Mouse (Mus musculus) right cerebral cortex, postnatal 36 days (tissue): ENCODE data around the gene Gm3336.

Experiments
- DNase-seq, 2 experiments: peaks; one replicate each; pipeline ENCODE4 v3.0.0; 2022; ENCODE audit warnings: low spot score in 2 of 2, mixed read lengths in 1 of 2

The Gm3336 gene

DNA sequence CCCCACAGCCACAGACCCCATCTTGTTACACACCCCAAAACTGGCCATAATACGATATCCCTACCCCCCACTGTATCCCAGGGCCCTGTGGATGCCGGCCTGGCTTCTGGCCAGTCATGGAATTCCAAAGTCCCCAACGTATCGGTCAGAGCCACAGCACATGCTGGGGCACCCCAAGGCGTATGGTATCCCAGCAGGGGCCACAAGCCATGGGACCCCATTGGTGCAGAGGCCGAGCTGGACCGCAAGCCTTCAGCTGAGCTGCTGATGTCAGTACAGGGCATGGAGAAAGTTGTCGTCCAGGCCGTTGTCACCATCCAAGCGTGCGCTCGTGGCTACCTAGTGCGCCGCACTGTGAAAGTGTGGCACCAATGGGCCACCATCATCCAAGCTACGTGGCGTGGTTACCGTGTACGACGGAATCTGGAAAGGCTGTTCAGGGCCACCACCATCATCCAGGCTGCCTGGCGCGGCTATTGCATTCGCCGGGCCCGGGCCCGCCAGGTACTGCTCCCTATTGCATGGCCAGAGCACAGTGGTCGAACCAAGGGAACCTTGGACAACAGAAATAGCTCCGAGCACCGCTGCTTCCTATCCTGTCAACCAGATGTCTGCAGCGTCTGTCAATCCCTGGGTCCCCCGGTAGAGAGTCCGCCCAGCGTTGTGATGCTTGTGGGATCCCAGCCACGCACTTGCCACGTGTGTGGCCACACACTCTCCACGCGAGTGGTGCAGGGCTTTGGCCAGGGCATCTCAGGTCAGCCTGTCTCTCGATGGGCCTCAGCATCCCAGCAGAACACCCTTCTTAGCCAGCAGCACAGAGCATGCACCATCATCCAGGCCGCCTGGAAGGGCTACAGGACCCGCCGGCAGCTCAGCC lies 1.6 kb upstream of the Gm3336 start:
- DNase-seq, result no peak

DNA sequence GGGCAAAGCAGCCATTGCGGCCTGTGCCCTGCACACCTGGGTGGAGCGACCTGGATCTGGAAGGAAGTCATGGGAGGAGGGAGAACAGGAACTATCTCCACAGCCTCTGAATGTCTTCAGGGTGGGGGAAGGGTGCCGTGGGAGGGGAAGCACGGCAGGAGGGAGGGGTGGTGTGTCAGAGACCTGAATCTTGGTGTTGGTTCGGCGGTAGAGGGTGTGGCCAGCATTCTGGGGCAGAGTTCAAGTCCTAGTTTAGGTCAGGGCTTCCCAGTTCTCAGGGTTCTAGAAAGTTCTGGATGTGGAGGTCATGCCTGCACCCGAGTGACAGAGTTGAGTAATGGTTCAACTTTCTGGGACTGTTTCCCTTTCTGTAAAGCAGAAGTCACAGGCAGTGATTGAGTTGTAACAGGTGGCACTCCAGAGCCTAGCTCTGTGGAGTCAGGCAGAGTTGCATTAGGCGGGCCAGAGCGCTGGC lies 1.5 kb downstream of the Gm3336 start:
- no peak for DNase-seq

DNA sequence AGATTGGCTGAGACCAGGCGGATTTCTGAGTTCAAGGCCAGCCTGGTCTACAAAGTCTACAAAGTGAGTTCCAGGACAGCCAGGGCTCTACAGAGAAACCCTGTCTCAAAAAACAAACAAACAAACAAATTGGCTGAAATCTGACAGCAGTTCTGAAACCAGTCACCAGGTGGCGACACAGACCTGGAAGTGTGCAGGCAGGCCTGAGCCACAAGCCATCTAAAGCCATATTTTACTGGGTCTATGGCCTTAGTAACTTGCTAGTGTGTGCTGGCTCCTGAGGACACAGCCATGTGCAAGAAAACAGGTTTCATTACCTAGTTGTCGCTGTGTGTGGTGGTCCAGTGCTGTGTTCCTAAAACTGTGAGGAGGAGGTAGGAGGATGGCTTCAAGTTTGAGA lies 2.4 kb downstream of the Gm3336 start:
- DNase-seq, result peak; percentile 53 to 56

DNA sequence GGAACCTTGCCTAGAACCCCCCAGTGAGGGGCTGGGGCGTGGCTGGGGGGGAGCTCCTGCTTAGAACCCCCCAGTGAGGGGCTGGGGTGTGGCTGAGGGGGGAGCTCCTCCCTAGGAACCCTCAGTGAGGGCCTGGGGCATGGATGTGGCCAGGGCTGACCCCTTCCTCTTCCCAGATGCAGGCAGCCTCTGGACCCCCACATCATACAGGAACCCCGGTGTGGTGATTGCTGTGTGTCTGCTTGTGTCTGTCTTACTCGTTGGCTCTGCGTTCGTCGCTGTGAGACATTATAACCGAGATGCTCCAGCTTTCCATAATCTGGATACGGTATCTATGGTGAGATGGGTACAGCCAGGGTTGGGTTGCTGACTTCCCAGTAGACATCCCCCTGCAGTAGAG lies 3.3 kb downstream of the Gm3336 start:
- no peak for DNase-seq

DNA sequence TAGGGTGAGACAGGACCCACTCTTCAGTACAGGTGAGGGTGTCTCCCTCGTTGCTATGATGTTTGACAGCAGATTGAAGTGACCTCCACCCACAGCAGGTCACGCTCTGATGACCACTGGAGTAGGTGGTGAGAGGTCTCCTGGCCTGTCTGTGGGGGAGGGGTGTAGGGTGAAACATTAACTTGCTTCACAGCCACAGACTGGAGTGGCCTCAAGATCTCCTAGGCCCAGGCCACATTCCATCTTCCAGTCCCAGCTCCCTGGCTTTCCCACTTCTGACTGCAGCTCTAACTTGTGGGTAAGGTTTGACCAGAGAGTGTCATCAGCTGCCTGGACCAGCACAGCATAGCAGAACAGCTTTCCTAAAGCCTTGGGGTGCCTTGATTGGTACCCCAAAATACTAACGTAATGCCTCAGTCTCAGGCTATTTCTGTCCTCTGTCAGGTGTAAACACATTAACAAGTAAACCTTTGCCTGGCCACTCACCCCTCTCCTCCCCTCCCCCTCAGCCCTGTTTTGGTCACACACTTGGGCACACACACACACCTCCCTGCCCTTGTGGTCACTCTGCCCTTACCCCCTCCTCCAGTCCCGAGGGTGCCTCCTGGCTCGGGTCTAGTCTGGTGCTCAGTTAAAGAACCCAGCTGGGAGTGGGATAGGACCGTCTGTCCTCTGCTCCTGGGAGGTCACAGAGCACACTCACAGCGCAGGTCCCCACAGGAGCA lies 5.3 kb downstream of the Gm3336 start, which contains the start of gene Pde4c:
Gene Pde4c (plus strand): TSS at position 235 of the 725 bp plus-strand sequence.
- no peak for DNase-seq

DNA sequence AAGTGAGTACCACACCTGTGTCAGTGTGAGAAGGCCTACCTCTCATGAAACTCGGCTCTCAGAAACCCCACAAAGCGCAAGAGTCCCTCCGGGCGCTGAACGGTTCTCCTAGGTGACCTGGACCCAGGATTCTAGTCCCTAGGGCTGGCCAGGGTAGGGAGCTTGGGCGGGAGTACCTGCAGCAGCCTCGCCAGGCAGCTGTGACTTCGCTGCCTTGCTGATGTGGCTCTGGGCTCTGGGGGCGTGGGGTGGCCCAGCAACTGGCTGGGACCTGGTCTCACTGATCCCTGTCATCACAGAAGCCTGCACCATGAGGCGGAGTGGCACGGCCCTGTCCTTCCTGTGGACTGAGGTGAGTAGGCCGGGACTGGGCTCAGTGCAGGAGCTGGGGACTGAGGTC lies 5.9 kb downstream of the Gm3336 start:
- DNase-seq, result no peak

DNA sequence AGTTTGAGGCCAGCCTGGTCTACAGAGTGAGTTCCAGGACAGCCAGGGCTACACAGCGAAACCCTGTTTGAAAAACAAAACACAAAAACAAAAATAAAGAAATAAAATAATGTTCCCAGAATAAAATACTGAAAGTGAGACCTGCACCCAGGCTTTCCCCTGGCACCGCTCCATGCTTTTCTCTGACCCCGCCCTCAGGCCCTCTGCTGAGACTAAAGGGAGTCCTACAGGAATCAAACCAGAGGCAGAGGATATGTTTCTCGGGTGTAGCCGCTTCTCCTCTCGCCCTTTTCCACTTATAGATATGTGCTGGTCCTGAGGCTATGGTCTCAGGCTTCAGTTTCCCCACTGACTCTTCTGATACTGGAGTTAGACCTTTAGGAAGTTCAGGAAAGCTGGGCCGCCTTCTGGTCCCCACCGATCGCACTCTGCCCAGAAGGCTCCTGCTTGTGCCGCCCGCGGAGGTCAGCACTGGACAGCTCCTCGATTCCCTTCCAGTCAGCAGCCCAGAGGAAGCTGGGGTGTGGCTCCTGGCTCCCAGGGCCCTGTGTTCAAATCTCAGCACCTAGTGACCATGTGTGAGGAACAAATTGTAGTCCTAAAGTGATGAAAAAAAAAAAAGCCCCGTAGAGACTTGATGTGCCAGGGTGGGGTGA lies 7.6 kb downstream of the Gm3336 start:
- no peak for DNase-seq

DNA sequence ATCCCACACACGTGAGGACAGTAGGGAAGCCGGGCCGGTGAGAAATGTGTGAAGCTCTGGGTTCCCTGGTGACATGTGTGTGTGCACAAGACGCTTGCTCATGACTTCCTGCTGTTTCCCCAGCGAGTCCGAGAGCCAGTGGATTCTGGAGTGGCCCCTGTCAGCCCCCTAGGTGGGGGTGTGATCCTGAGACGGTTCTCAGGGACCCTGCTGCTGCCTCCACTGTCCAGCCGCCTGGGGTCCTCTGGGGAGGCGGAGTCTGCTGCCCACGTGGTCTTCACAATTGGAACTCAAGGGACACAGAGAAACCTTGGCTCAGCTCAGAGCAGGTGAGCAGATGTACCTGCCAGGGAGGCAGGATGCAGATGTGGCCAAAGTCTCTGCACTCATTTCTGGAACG lies 8.4 kb downstream of the Gm3336 start:
- no peak for DNase-seq

DNA sequence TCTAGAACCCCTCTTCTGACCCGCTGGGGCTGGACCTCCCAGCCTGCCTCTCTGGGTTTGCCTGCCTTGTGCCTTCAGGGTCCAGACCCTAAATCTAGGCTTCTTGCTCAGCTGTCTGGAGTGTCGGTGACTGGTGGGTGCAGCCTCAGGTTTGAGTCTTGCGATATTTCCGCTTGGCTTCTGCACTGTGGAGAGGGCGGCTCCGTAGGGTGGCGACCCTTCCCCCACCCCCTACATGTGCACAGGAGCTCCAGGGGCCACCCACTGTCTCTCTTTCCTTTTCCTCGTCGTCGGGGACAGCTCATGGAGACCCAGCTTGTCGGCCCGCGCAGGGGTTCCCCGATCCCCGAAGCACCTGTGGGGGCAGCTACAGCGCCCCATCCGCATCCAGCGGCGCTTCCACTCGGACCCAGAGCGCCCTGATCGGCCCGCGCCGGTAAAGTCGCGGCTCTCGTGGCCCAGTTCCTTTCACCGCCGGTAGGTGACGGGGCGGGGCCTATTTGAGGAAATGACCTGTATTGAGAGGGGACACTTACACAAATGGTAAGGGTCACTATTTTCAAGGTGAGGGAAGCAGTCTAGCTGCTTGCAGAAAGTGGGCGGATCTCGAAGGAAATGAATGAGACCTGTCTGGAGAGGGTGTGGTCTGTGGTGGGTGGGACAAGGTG lies 11.6 kb downstream of the Gm3336 start:
- DNase-seq, result no peak

DNA sequence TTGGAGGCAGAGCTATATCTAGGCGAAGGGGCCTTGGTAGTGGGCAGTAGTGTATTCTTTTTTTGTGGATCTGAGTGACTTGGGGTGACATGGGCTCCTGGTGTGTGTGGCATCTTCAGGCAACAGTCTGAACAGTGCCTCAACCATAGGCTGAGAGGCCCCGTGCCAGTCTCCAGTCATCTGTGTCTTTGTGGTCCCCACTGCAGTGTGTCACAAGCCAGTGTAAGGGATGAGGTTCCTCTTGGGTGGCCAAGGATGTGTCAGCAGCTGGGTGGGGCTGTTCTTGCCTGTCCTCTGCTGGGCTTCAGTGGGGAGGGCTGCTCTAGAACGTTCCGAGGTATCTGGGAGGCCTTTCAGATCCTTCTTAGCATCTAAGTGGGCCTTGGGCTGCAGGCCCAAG lies 12.6 kb downstream of the Gm3336 start:
- no peak for DNase-seq

DNA sequence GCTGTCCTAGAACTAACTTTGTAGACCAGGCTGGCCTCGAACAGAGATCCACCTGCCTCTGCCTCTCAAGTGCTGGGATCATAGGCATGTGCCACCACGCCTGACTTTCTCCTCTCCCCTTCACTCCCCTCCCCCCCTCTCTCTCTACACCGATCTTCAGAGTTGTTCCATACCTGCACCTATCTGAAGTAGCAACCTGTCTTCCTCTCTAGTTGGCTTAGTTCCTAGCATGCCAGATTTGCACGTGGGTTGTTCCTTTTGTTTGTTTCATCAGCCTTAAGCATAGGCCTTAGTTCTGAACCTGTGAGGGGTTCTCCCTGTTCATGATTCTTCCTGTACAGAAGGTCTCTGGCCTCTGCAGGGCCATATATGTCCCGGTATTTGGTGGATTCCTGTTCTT lies 19.4 kb downstream of the Gm3336 start:
- no peak for DNase-seq

DNA sequence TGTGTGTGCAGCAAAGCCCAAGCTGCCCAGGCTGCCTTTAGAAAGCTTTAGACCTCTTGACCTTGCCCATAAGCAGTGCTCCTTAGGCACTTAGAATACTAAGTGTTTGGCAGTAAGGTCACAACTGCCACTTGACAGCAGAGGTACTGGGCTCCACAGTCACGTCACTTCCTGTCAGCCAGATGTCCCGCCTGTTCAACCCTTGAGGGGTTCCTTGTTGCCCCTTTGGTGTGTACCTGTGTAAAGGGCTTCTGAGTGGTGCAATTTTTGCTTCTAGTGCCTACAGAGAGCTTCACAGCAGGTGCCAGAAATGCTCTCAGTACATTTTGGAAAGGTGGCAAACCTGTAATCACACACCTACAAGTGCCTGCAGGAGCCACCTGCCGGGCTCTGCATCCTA lies 19.9 kb downstream of the Gm3336 start:
- no peak for DNase-seq

DNA sequence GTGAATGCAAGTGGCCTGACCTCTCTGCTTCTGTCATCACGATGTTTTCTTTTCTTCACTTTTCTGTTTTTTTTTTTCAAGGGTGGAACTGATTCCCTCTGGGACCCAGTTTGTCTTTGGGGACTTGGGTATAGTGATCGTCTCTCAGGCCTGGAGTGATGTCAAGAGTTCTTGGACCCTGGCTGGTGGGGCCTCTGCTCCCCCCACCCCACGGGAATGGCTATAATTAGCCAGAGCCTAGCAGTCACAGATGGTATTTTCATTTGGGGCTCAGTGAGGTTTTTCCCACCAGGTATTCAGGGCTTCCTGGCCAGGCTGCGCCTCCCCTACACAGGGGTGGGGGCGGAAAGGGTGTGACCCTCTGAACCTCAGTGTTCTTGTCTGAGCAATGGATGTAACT lies 23.3 kb downstream of the Gm3336 start:
- no peak for DNase-seq

DNA sequence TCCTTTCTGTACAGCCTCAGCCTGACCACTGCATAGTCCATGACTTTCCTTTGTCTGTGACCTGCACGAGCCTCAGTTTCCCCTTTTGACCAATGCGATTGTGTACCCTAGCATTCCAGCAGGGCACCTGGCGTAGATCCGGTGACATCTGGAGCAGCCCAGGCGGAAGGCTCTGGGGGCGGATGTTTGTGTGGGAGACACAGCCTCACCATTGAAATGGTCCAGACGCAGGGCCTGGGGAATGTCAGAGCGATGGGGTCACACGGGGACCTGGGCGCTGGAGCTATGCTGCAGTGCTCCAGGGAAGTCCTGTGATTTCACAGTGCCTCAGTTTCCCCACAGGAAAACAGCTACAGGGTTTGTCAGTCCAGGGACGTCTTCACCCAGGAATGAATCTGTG lies 23.8 kb downstream of the Gm3336 start:
- no peak for DNase-seq

DNA sequence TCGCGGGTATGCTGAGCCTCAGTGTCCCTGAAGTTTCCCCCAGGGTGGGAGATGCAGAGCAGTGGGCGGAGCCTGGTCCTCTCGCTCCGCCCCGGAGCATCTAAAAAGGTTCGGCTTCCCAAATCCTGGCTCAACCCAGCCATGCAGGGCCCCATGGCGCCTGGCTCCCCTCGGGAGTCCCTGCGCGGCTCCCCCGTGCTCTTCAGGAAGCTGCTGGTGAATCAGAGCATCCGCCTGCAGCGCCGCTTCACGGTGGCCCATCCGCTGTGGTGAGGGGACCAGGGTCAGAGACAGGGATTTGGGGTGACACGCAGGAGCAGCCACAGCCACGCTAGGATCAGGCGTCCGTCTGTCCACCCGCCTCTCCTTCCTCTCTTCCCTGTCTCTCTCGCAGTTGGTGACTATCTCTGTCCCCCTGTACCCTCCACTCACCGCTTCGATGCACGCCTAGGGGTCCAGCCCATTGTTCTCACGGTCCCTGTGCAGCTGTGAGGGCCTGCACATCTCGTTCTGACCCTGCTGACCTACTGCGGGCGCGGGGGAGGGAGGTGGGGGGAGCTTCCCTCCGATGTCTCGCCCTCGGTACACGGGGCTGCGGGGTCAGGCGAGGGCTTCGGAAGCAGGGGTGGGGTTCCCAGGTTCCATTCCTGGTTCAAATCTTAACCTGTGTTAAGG lies 24.8 kb downstream of the Gm3336 start:
- no peak for DNase-seq

DNA sequence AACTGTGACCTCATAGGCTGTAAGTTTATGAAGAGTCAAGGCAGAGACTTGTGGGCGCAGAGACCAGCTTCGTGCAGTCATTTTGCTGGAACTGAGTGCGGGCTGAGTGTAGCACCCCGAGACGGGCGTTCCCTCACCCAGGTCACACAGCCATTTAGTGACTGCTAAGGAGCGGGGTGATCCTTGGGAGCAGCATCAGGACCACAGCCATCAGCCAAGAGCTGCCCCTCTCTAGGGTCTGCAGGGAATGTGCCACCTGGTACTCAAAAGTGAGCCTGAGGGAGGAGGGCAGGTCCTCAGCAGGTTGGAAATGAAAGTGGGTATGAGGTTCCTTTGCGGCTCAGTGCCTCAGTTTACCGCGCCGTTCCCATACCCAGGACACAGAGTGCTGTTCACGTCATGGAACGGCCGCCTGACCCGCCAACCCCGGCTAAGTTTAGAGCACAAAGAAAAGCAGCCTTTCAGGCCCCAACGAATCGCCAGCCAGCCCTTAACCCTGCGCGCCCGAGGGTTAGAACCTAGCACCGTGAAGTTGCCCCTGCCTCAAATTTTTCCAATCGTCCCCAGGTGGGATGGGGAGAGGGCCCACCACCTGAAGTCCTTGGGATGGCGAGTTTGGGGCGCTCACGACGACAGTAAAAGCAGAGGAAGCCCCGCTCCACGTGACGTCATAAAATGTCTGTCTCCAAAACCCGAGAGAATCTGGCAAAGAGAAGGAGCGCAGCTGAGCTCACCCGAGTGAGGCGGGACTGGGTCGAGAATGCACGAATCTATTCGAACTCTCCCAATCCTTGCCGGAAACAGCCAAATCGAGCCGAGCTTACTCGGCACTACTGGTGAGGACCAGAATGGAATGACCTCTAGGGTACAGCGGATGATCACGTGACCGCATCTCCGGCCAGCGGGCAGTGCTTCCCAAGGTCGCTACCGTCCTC lies 25.6 kb downstream of the Gm3336 start:
- DNase-seq, result no peak

DNA sequence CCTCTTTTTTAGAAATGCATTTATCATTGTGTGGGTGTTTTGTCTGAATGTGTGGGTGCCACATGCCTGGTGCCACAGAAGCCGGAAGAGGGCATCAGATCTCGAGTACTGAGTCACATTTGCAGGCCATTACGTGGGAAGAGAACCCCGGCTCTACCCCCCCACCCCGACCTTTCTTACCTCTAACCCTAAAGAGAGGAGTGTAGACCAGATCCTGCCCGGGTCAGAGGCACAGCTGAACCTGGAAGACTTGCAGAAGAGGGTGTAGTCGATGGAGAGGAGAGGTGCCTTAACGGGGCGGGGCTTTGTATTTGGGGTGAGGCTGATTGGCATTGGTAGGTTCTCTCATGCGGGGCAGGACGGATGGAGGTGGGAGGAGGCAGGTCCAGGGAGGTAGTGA lies 26.5 kb downstream of the Gm3336 start:
- no peak for DNase-seq

DNA sequence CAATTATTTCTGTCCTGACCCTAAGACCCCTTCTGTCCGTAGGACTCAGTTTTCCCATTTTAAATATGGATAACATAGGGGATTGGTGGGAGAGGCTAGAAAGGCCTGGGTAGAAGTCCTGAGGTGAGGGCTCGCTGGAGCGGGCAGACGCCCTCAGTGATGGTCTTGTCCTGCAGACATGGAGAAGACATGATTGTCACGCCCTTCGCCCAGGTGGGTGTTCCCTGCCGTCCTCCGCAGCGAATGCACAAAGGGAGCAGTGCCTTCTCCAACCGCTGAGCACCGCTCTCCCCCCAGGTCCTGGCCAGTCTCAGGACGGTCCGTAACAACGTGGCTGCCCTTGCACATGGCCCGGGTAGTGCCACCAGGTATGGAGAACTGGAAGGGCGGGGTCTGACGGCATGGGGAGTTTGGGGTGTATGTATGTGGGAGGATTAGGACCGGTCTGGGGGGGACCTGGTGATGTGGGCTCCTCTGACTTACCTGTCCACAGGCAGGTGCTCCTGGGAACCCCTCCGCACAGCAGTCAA lies 27.4 kb downstream of the Gm3336 start:
- no peak for DNase-seq

DNA sequence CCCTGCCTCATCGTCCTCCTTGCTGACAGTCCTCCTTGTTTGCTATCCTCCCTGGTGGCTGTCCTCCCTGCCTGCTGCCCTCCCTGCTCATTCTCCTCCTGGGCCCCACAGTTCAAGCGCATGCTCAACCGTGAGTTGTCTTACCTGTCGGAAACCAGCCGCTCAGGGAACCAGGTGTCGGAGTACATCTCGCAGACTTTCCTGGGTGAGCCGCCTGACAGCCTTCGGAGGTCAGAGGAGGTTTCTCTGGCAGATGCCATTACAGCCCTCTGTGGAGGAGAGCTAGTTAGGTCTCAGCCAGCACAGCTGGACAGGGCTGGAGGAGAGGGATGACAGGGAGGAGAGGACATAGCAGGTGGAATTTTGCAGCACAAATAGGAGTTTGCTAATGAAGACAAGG lies 28.3 kb downstream of the Gm3336 start:
- no peak for DNase-seq
